Mouse (Mus musculus): ENCODE data around the gene Gimap1.

DNA sequence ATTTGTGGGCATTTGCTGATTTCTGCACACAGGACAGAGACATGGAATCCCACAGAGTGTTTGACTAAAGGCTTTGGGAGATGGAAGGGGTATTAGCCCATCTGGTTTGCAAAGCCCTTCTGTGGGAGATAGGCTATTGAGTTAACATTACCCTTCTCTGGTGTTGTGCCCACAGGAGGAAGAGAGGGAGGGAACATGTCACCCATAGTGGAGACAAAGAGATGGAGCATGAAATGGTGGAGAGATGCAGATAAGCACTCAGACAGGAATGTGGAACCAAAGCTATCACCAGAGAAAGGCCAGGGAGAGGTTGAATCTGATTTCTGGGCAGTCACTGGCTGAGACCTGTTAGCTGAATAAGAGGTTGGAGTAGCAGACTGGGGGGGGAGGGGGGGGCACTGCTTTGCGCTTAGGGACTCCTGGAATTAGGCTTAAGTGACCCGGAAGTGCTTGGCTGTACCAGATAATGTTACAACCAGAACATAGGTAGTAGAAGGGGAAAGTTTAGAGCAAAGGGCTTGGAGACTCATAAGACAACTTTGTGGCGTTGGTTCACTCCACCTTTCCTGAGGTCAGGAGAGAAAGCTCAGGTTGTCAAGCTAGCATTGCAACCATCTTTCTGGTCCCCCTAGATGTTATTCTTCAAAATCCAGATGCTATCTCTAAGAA lies 1.8 kb downstream of the Gimap1 start:
- TF ChIP-seq CTCF (IDR thresholded peaks at IDR 0.05; ENCODE audit: low read depth, low read length) (no peak), POLR2A (IDR thresholded peaks at IDR 0.05; ENCODE audit: extremely low read depth, insufficient read depth, low read length) (no peak)
